Mouse (Mus musculus): Measurements from ENCODE around the gene Vps41. TPM values are rescaled to one million over a fixed set of nuclear protein-coding genes. Genes with fewer than 3 reads are reported as not detected.

The Vps41 gene
- total and polyA plus RNA-seq, 3 experiments, result 26.0 to 27.2 TPM; not detected in 1

DNA sequence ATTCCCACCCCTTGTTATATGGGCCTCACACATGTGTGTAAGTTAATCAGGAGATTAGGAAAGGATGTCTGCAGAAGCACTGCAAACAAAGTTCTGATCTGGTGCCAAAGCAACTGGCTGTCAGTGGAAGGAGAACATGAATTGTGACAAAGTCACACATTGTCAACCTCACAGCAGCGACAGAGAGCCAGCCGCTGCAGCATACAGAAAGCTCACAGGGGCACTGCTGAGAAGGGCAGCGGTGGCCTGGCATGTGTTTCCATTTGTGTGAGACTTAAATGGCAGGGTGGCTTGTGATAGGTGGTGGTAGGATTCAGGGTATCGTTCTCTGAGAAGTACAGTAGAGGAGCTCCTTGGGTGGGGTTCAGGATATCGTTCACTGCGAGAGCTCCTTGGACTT lies 73.0 kb downstream of the Vps41 start:
- TF ChIP-seq JUND (IDR thresholded peaks at IDR 0.05; ENCODE audit: low read depth, low read length) (no peak), UBTF (IDR thresholded peaks at IDR 0.05; ENCODE audit: borderline replicate concordance, insufficient read depth, low read depth, low read length) (no peak), CHD2 (IDR thresholded peaks at IDR 0.05; ENCODE audit: low read length) (no peak), USF2 (IDR thresholded peaks at IDR 0.05; ENCODE audit: borderline replicate concordance in 1 of 2, insufficient read depth in 1 of 2, low read depth in 1 of 2, low read length in 2 of 2) (no peak), ZC3H11A (IDR thresholded peaks at IDR 0.05; ENCODE audit: low read depth, low read length) (no peak), USF1 (IDR thresholded peaks at IDR 0.05; ENCODE audit: low read depth, low read length) (no peak), BHLHE40 (IDR thresholded peaks at IDR 0.05; ENCODE audit: borderline replicate concordance, low read depth, low read length) (no peak), POLR2AphosphoS2 (IDR thresholded peaks at IDR 0.05; ENCODE audit: low read length) (no peak), ZMIZ1 (IDR thresholded peaks at IDR 0.05; ENCODE audit: low read depth, low read length) (no peak), MAZ (IDR thresholded peaks at IDR 0.05; ENCODE audit: low read depth, low read length) (no peak), MXI1 (IDR thresholded peaks at IDR 0.05; ENCODE audit: low read depth, low read length) (no peak), POLR2A (IDR thresholded peaks at IDR 0.05; ENCODE audit: control insufficient read depth in 1 of 2, insufficient read depth in 1 of 2, low read depth in 1 of 2, low read length in 2 of 2, poor library complexity in 1 of 2) (no peak), MAFK (IDR thresholded peaks at IDR 0.05; ENCODE audit: borderline replicate concordance, low read depth, low read length) (no peak), MYC (IDR thresholded peaks at IDR 0.05; ENCODE audit: low read depth, low read length) (no peak), ZKSCAN1 (IDR thresholded peaks at IDR 0.05; ENCODE audit: low read depth, low read length) (no peak), EP300 (IDR thresholded peaks at IDR 0.05; ENCODE audit: low read depth in 1 of 2, low read length in 2 of 2) (no peak), RCOR1 (IDR thresholded peaks at IDR 0.05; ENCODE audit: low read depth, low read length) (no peak), GATA1 (IDR thresholded peaks at IDR 0.05; ENCODE audit: low read depth, low read length) (no peak)
- Histone ChIP-seq H3K27me3 (ENCODE audit: control insufficient read depth in 1 of 2, insufficient read depth in 2 of 2, low read length in 2 of 2) (no peaks in the 10 kb centered on the region), H3K36me3 (ENCODE audit: control insufficient read depth in 1 of 2, insufficient read depth in 2 of 2, low read length in 2 of 2) (no peaks in the 10 kb centered on the region), H3K9me3 (replicated peaks; ENCODE audit: insufficient read depth, low read length) (no peaks in the 10 kb centered on the region), H3K27ac (ENCODE audit: control insufficient read depth, low read depth, low read length) (no peak overlapping the region), H3K9ac (ENCODE audit: control insufficient read depth, low read depth, low read length, poor library complexity, severe bottlenecking) (no peak overlapping the region), H3K4me3 (ENCODE audit: control insufficient read depth in 1 of 2, insufficient read depth in 1 of 2, low read depth in 2 of 2, low read length in 2 of 2) (no peak overlapping the region), H3K4me1 (ENCODE audit: control insufficient read depth in 1 of 2, insufficient read depth in 2 of 2, low read length in 2 of 2) (no peaks in the 10 kb centered on the region), H3K79me2 (ENCODE audit: control insufficient read depth, insufficient read depth, low read length, poor library complexity) (no peaks in the 10 kb centered on the region)
- DNase-seq (ENCODE audit: low read depth, low spot score), result no peak

DNA sequence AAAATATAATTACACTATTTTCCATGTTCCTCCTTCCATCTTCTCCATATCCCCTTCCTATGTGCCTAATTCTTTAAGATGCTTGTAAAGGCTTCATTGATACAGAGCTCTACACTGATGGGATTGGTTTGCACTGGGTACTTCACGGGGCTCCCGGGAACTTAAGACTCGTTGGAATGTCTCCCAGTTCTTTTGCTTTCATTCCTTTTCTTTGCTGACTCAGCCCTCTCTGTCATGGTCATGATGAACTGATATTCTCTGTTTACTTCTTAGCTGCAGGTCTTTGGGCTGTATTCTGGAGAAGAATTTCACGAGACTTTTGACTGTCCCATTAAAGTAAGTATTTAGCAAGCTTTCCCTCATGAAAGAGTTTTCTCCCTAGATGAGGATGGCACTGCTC lies 74.2 kb downstream of the Vps41 start:
- TF ChIP-seq EP300 (IDR thresholded peaks at IDR 0.05; ENCODE audit: low read depth in 1 of 2, low read length in 2 of 2) (no peak), ELF1 (IDR thresholded peaks at IDR 0.05; ENCODE audit: low read depth, low read length) (no peak), NELFE (IDR thresholded peaks at IDR 0.05; ENCODE audit: low read depth, low read length) (no peak), MXI1 (IDR thresholded peaks at IDR 0.05; ENCODE audit: low read depth, low read length) (no peak), KAT2A (conservative IDR thresholded peaks at IDR 0.05; ENCODE audit: low read depth, low read length) (no peak), MAX (IDR thresholded peaks at IDR 0.05; ENCODE audit: low read length) (no peak), JUND (IDR thresholded peaks at IDR 0.05; ENCODE audit: low read depth, low read length) (no peak), TCF12 (IDR thresholded peaks at IDR 0.05; ENCODE audit: low read depth, low read length) (no peak), POLR2AphosphoS2 (IDR thresholded peaks at IDR 0.05; ENCODE audit: low read length) (no peak), CHD1 (IDR thresholded peaks at IDR 0.05; ENCODE audit: low read depth, low read length) (no peak), MAFK (IDR thresholded peaks at IDR 0.05; ENCODE audit: borderline replicate concordance, low read depth, low read length) (no peak), GABPA (IDR thresholded peaks at IDR 0.05; ENCODE audit: low read depth, low read length) (no peak), CTCF (IDR thresholded peaks at IDR 0.05 in 2 of 3, conservative IDR thresholded peaks at IDR 0.05 in 1 of 3; ENCODE audit: control insufficient read depth in 1 of 3, insufficient read depth in 1 of 3, low read depth in 2 of 3, low read length in 3 of 3, poor library complexity in 1 of 3, severe bottlenecking in 1 of 3) (no peak), UBTF (IDR thresholded peaks at IDR 0.05; ENCODE audit: borderline replicate concordance, insufficient read depth, low read depth, low read length) (no peak), MEF2A (IDR thresholded peaks at IDR 0.05; ENCODE audit: extremely low read depth, insufficient replicate concordance, low read depth, low read length, poor library complexity, severe bottlenecking) (no peak), MAZ (IDR thresholded peaks at IDR 0.05; ENCODE audit: low read depth, low read length) (no peak), USF1 (IDR thresholded peaks at IDR 0.05; ENCODE audit: low read depth, low read length) (no peak)
- Histone ChIP-seq H3K36me3 (ENCODE audit: control insufficient read depth in 1 of 2, insufficient read depth in 2 of 2, low read length in 2 of 2) (no peaks in the 10 kb centered on the region), H3K4me1 (ENCODE audit: control insufficient read depth in 1 of 2, insufficient read depth in 2 of 2, low read length in 2 of 2) (no peaks in the 10 kb centered on the region), H3K9ac (ENCODE audit: control insufficient read depth, low read depth, low read length, poor library complexity, severe bottlenecking) (no peak overlapping the region), H3K27me3 (ENCODE audit: control insufficient read depth in 1 of 2, insufficient read depth in 2 of 2, low read length in 2 of 2) (no peaks in the 10 kb centered on the region), H3K27ac (ENCODE audit: control insufficient read depth, low read depth, low read length) (no peak overlapping the region), H3K4me3 (ENCODE audit: control insufficient read depth in 1 of 2, insufficient read depth in 1 of 2, low read depth in 2 of 2, low read length in 2 of 2) (no peak overlapping the region), H3K79me2 (ENCODE audit: control insufficient read depth, insufficient read depth, low read length, poor library complexity) (no peaks in the 10 kb centered on the region), H3K9me3 (replicated peaks; ENCODE audit: insufficient read depth, low read length) (no peaks in the 10 kb centered on the region)
- no peak for DNase-seq (ENCODE audit: low read depth, low spot score)

Measured in MEL (cell line).